Mouse (Mus musculus): ENCODE data around the gene Tmprss11c.
A peak's percentile ranks its signal among the peaks of the same experiment; 100 is the strongest.

The Tmprss11c gene

GRCm38 (mm10) chr5:86289208-86289607, at the start of gene Tmprss11c:
Gene Tmprss11c (minus strand): TSS chr5:86289308.
- no peak for DNase-seq

GRCm38 (mm10) chr5:86318018-86318956, 29.2 kb upstream of the Tmprss11c start:
- peak; percentile 4 for DNase-seq

GRCm38 (mm10) chr5:86306116-86306515, 17.0 kb upstream of the Tmprss11c start:
- DNase-seq = peak; percentile 79

- peak; percentile 16 for DNase-seq
Measured at GRCm38 (mm10) chr5:86303877-86304276, 14.8 kb upstream of the Tmprss11c start.

DNA sequence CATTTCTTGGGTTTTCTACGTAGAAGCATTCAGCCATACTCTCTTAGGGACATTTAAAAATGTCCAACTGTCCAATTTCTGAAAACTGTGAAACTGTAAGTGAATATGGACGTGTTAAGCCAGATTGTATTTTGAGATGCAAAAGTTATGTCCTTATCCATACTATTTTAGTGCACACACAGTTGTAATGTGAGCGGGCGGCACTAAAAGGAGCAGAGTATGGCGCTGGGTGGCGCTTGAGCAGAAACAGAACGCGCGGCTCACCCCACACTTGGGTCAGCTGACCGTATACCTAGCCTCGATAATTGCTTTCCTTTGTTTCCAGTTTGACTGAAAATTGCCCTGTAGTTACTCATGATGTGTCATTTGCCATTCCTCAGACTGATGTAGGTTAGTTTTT, 42.5 kb downstream of the Tmprss11c start:
- no peak for DNase-seq

- DNase-seq = no peak
Measured at GRCm38 (mm10) chr5:86244880-86245279, 44.2 kb downstream of the Tmprss11c start.

- DNase-seq = no peak
Measured at GRCm38 (mm10) chr5:86244275-86244674, 44.8 kb downstream of the Tmprss11c start.

DNA sequence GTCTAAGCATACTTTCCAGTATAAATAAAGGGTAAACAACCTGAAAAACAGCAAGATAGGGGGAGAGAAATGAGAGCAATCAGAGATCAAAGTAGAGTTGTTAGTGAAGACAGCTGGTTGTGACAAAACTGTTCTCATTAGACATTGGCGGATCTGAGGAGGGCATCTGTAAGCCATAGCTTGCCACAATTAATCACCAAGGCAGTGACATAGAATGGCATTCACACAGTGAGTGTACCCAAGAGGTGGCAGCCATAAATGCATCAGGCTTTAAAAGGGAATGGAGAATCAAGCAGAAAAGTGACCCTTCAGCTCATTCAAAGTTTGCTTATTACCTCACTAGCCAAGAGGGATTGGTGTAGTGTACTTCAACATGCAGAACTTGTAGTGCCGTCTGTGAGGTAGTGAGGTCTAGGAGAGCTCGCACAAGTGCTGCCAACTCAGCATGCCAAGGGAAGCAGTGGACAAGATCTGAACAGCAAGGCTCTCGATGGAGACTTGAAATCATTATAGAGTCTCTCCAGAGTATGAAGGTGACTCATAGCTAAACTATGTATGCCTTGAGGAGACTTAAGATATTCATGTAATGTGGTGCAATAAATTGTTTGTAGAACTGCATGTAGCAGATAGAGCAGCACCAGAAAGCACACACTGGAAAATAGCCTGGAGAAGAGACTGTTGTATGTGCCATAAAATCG, 61.8 kb downstream of the Tmprss11c start:
- no peak for DNase-seq

DNA sequence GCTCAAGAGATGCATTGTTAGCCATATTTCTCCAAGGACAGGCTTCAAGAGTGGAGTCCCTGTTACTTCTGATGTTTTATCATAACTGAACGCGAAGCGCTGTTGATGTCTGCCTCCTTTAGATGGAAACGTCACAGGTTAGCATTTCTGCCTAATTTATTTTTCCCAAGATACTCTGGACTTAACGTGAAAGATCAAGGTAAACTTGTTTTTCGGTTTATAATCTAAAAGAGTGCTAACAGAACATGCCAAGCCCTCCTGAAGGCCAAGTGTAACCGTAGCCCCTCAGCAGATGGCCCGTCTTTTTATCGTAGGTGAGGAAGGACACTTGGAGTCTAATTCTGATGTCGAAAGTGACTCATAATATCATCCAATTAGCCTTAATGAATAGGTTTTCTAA, 91.3 kb downstream of the Tmprss11c start, which contains the start of gene Gnrhr:
Gnrhr (minus strand) TSS at position 101 of the 400 bp plus-strand sequence.
- DNase-seq = no peak

GRCm38 (mm10) chr5:86191356-86191755, 97.8 kb downstream of the Tmprss11c start:
- DNase-seq = no peak

DNA sequence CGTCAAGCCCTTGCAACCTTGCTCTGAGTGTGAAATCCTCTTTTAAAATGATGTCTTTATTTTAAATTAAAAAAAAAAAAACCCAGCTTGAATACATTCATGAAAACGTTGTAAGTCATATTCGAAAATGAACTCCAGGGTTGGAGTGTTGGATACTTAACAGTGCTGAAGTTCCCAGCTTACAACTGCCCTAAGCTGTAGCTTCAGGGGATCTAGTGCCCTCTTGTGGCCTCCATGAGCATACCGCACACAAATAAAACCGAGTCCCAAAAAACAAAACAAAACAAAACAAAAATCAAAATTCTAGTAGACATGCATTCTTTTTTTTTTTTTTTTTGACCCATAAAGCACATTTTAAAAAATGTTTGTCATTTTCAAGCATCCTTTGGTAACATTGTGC, 98.3 kb downstream of the Tmprss11c start:
- no peak for DNase-seq

DNA sequence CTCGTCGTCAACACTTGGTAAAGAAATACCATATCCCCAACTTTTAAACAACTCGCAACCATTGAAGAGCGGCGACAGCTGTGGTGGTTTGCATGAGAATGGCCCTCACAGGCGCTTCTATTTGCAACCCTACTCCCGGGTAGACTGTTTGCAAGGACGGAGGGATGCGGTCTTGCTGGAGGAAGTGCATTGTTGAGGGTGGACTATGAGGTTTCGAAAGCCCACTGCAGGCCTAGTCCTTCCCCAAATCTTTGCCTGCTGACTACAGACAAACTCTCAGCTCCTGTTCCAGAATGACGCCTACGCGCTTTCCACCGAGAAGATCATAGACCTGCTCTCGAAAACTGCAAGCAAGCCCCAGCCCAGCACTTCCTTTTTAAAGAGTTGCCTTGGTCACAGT, 98.8 kb downstream of the Tmprss11c start:
- no peak for DNase-seq

- no peak for DNase-seq
Measured at GRCm38 (mm10) chr5:86187441-86187840, 101.7 kb downstream of the Tmprss11c start.

Data from cerebellum, adult 9-11 months (tissue).